8 mouse cellular contexts compared by ENCODE assay signal in the genomic region with DNA sequence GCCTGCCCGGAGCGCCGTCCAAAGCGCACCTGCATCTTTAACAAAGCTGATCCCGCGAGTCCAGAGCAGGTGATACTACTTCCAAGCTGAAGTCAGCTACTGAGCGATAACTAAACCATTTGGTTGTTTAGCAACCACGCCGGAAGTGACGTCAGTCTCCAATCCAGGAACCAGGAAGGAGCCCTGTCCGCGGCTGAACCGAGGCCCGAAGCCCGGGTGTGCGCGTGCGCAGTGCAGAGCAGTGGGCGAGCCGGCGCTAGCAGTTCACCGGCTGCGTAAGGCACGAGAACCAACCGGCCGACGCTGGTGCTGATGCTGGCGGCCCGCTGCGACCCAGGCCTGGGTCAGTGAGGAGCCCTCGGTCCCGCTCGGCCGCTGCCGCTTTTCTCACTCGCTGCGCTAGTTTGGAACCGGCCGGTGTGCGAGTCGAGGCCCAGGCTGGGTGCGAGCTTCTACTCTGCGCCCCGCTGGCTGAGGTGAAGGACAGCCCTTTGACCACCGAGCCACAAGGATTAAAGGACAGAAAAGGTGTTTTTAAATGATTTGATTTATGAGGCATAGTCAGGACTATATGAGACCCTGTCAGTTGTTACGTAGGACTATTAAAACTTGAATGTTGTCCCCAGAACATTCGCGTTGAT. TPM values are rescaled to one million over a fixed set of nuclear protein-coding genes. Genes with fewer than 3 reads are reported as not detected.
DNase-seq lines count a peak whose midpoint lies in the region; ATAC-seq and TF ChIP-seq lines count a peak whose summit lies in the region.

A gene (minus strand): TSS at position 147 of the 641 bp plus-strand sequence.
A gene (plus strand): TSS at position 195 of the 641 bp plus-strand sequence.

- H3K9ac ChIP-seq in heart, embryonic 15.5 days = peak within 1 kb of the TSS; percentile 71
- peak within 1 kb of the TSS; percentile 81 for H3K9ac ChIP-seq in liver, embryonic 14.5 days (replicated peaks)
- H3K9ac ChIP-seq in neural tube, embryonic 11.5 days (ENCODE audit: low read length) = peak within 1 kb of the TSS; percentile 63
- peak within 1 kb of the TSS; percentile 67 for H3K9ac ChIP-seq in stomach, postnatal 0 days (ENCODE audit: low read length)

- peak; percentile 97 for DNase-seq in CD8-positive naive resting alpha-beta T cell, adult 2 months (ENCODE audit: low read depth in 2 of 2, low spot score in 2 of 2)
- peak; percentile 97 for DNase-seq in c-Kit-positive CD71-negative TER-119-negative erythroid progenitor cells, embryonic 14.5 days (ENCODE audit: low read depth)
- peak; percentile 99 for DNase-seq in forebrain, embryonic 10.5 days (ENCODE audit: extremely low spot score, low spot score)
- peak; percentile 99 to 100 for DNase-seq in kidney, postnatal 25 days
- DNase-seq in liver, embryonic 14.5 days (ENCODE audit: low read depth in 3 of 3, low spot score in 3 of 3) = peak; percentile 98 to 99 (median 99)
- peak; percentile 97 for DNase-seq in neural tube, embryonic 11.5 days (ENCODE audit: low spot score)
- DNase-seq in stomach, postnatal 0 days (ENCODE audit: low spot score) = peak; percentile 99

- 1% methylated on average over 48 of the region's 48 CpGs for WGBS in forebrain, embryonic 10.5 days
- 2% methylated on average over 48 of the region's 48 CpGs for whole genome bisulfite sequencing in heart, embryonic 15.5 days
- 2% methylated on average over 48 of the region's 48 CpGs for WGBS in liver, embryonic 14.5 days (ENCODE audit: insufficient replicate concordance)
- WGBS in neural tube, embryonic 11.5 days = 1% methylated on average over 48 of the region's 48 CpGs
- WGBS in stomach, postnatal 0 days = 2% methylated on average over 48 of the region's 48 CpGs

- peaks cover 27% of the 10 kb centered on the region for H3K36me3 ChIP-seq in forebrain, embryonic 10.5 days (replicated peaks)
- H3K36me3 ChIP-seq in heart, embryonic 15.5 days = peaks cover 17% of the 10 kb centered on the region
- H3K36me3 ChIP-seq in liver, embryonic 14.5 days (replicated peaks; ENCODE audit: control insufficient read depth, insufficient read depth, low read depth) = peaks cover 4% of the 10 kb centered on the region
- peaks cover 4% of the 10 kb centered on the region; the same call in 1 of the 2 replicates for H3K36me3 ChIP-seq in neural tube, embryonic 11.5 days (ENCODE audit: control insufficient read depth, insufficient read depth, low read length)
- no peaks in the 10 kb centered on the region; the same call in 1 of the 2 replicates for H3K36me3 ChIP-seq in stomach, postnatal 0 days (ENCODE audit: control insufficient read depth, insufficient read depth, low read length)

- TF ChIP-seq EP300 in liver, embryonic 14.5 days (IDR thresholded peaks at IDR 0.05; ENCODE audit: low read depth) = no peak; the same call in 1 of the 2 replicates
- TF ChIP-seq EP300 in stomach, postnatal 0 days (optimal IDR thresholded peaks at IDR 0.05) = no peak

- H3K27ac ChIP-seq in forebrain, embryonic 10.5 days = peak within 1 kb of the TSS; percentile 90
- peak within 1 kb of the TSS; percentile 83 for H3K27ac ChIP-seq in heart, embryonic 15.5 days
- peak within 1 kb of the TSS; percentile 61 for H3K27ac ChIP-seq in liver, embryonic 14.5 days
- H3K27ac ChIP-seq in neural tube, embryonic 11.5 days (ENCODE audit: low read depth, low read length) = peak within 1 kb of the TSS; percentile 58
- H3K27ac ChIP-seq in stomach, postnatal 0 days (replicated peaks) = peak within 1 kb of the TSS; percentile 87

- no peaks in the 10 kb centered on the region for H3K9me3 ChIP-seq in forebrain, embryonic 10.5 days
- H3K9me3 ChIP-seq in heart, embryonic 15.5 days (replicated peaks) = no peaks in the 10 kb centered on the region
- H3K9me3 ChIP-seq in liver, embryonic 14.5 days (ENCODE audit: control insufficient read depth, low read length) = no peaks in the 10 kb centered on the region
- no peaks in the 10 kb centered on the region for H3K9me3 ChIP-seq in neural tube, embryonic 11.5 days (ENCODE audit: control insufficient read depth, low read length)
- H3K9me3 ChIP-seq in stomach, postnatal 0 days (ENCODE audit: control insufficient read depth, low read length) = no peaks in the 10 kb centered on the region

- TF ChIP-seq CTCF in liver, embryonic 14.5 days (IDR thresholded peaks at IDR 0.05; ENCODE audit: low read depth) = no peak
- no peak for TF ChIP-seq CTCF in stomach, postnatal 0 days (IDR thresholded peaks at IDR 0.05; ENCODE audit: low read depth)

- H3K4me1 ChIP-seq in forebrain, embryonic 10.5 days = peaks cover 23% of the 10 kb centered on the region
- H3K4me1 ChIP-seq in heart, embryonic 15.5 days (replicated peaks) = peaks cover 6% of the 10 kb centered on the region
- peaks cover 4% of the 10 kb centered on the region in 2 experiments for H3K4me1 ChIP-seq in liver, embryonic 14.5 days (replicated peaks; ENCODE audit: control insufficient read depth in 2 of 2, insufficient read depth in 2 of 2, low read length in 1 of 2)
- H3K4me1 ChIP-seq in neural tube, embryonic 11.5 days (ENCODE audit: control insufficient read depth, insufficient read depth, low read length) = peaks cover 4% of the 10 kb centered on the region; the same call in 1 of the 2 replicates
- no peaks in the 10 kb centered on the region for H3K4me1 ChIP-seq in stomach, postnatal 0 days (replicated peaks; ENCODE audit: control insufficient read depth, insufficient read depth)

- peak within 1 kb of the TSS; percentile 76 for H3K4me3 ChIP-seq in forebrain, embryonic 10.5 days
- H3K4me3 ChIP-seq in heart, embryonic 15.5 days = peak within 1 kb of the TSS; percentile 69
- H3K4me3 ChIP-seq in liver, embryonic 14.5 days (ENCODE audit: insufficient read depth in 1 of 2, low read depth in 2 of 2, low read length in 2 of 2) = peak within 1 kb of the TSS; percentile 70 to 71
- peak within 1 kb of the TSS; percentile 59 for H3K4me3 ChIP-seq in neural tube, embryonic 11.5 days (ENCODE audit: low read depth, low read length)
- H3K4me3 ChIP-seq in stomach, postnatal 0 days (ENCODE audit: low read depth, low read length) = peak within 1 kb of the TSS; percentile 63

- peak; percentile 97 for ATAC-seq in heart, embryonic 15.5 days (replicated peaks; ENCODE audit: insufficient number of reproducible peaks, insufficient read depth, low FRiP score, low read depth)
- peak; percentile 95 for ATAC-seq in liver, embryonic 14.5 days (ENCODE audit: insufficient read depth)
- peak; percentile 93 for ATAC-seq in neural tube, embryonic 11.5 days (ENCODE audit: insufficient read depth, low FRiP score, low TSS enrichment)
- ATAC-seq in stomach, postnatal 0 days (ENCODE audit: low FRiP score, low TSS enrichment) = peak; percentile 98

- peak within 1 kb of the TSS; percentile 77 for H3K4me2 ChIP-seq in heart, embryonic 15.5 days
- H3K4me2 ChIP-seq in liver, embryonic 14.5 days (ENCODE audit: low read depth) = peak within 1 kb of the TSS; percentile 96
- peak within 1 kb of the TSS; percentile 79 for H3K4me2 ChIP-seq in neural tube, embryonic 11.5 days (ENCODE audit: low read depth)
- peak within 1 kb of the TSS; percentile 65 for H3K4me2 ChIP-seq in stomach, postnatal 0 days (replicated peaks; ENCODE audit: low read depth)

- no peaks in the 10 kb centered on the region for H3K27me3 ChIP-seq in forebrain, embryonic 10.5 days (ENCODE audit: poor library complexity, severe bottlenecking)
- H3K27me3 ChIP-seq in heart, embryonic 15.5 days = no peaks in the 10 kb centered on the region
- H3K27me3 ChIP-seq in liver, embryonic 14.5 days (ENCODE audit: control insufficient read depth, insufficient read depth, low read length) = no peaks in the 10 kb centered on the region
- H3K27me3 ChIP-seq in neural tube, embryonic 11.5 days (ENCODE audit: control insufficient read depth, insufficient read depth, low read length) = no peaks in the 10 kb centered on the region
- H3K27me3 ChIP-seq in stomach, postnatal 0 days (ENCODE audit: control insufficient read depth, insufficient read depth, low read length) = no peaks in the 10 kb centered on the region

RNA-seq across cellular contexts. Expression of the first gene that starts in this region (rescaled TPM):
- polyA plus RNA-seq in forebrain, embryonic 10.5 days (2016; fragmentation: Nextera tagmentation; extraction: Ambion mirVana) = 2.9 and 4.1 TPM in 2 replicates
- 1.4 and 1.7 TPM in 2 replicates for polyA plus RNA-seq in heart, embryonic 15.5 days (2015; fragmentation: Nextera tagmentation; extraction: Ambion mirVana)
- 0.06 and 0.18 TPM in 2 replicates for polyA plus RNA-seq in liver, embryonic 14.5 days (2012; rRNA removed)
- polyA plus RNA-seq in liver, embryonic 14.5 days (2014; fragmentation: Nextera tagmentation; extraction: Ambion mirVana) = 0.14 and 0.25 TPM in 2 replicates
- polyA plus RNA-seq in neural tube, embryonic 11.5 days (2014; fragmentation: Nextera tagmentation; extraction: Ambion mirVana) = 2.8 and 2.9 TPM in 2 replicates
- polyA plus RNA-seq in stomach, postnatal 0 days (2015; fragmentation: Nextera tagmentation; extraction: Ambion mirVana) = 0.70 and 0.96 TPM in 2 replicates

RNA-seq across cellular contexts. Expression of the second gene that starts in this region (rescaled TPM):
- 29.3 and 30.3 TPM in 2 replicates for polyA plus RNA-seq in forebrain, embryonic 10.5 days (2016; fragmentation: Nextera tagmentation; extraction: Ambion mirVana)
- polyA plus RNA-seq in heart, embryonic 15.5 days (2015; fragmentation: Nextera tagmentation; extraction: Ambion mirVana) = 17.3 and 18.3 TPM in 2 replicates
- polyA plus RNA-seq in liver, embryonic 14.5 days (2012; rRNA removed) = 2.6 and 9.2 TPM in 2 replicates
- 14.8 and 15.1 TPM in 2 replicates for polyA plus RNA-seq in liver, embryonic 14.5 days (2014; fragmentation: Nextera tagmentation; extraction: Ambion mirVana)
- 39.3 and 40.5 TPM in 2 replicates for polyA plus RNA-seq in neural tube, embryonic 11.5 days (2014; fragmentation: Nextera tagmentation; extraction: Ambion mirVana)
- 19.0 and 19.3 TPM in 2 replicates for polyA plus RNA-seq in stomach, postnatal 0 days (2015; fragmentation: Nextera tagmentation; extraction: Ambion mirVana)

Comparison
In these comparisons a context has a peak if more than half of its experiments do, and no peak if none do; other contexts are left out.
1. Peak in every context shown above with its lines: DNase-seq, ATAC-seq, H3K4me3 ChIP-seq and H3K27ac ChIP-seq.